Mouse (Mus musculus) WW6 (cell line): ENCODE data around the gene Prss34.
A peak's percentile ranks its signal among the peaks of the same experiment; 100 is the strongest.

Experiments
- DNase-seq: peaks from one replicate; pipeline ENCODE4 v3.0.0-alpha.2; 2013; ENCODE audit warnings: low read depth, low spot score

The Prss34 gene

DNA sequence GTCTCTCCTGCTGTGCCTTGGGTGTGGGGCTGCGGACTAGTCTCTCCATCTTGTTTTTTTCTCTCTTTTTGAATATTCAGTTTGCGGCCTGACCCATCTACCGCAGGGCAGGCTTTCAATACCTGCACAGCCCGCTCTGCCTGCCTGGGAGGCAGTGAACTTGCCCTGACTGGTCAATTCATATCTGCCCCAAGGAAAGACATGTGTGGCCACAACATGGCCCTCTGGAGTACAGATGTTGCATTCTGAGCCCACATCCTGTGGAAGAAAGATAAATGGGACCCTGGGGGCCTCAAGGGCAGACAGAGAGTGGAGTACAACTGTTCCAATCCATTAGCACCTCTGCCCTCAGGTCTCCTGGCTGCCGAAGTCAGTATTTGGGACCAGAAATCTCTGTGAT is at the start of gene Prss34:
Gene Prss34, plus strand, starts transcription at position 301 of the 400 bp plus-strand sequence.
- DNase-seq = no peak

DNA sequence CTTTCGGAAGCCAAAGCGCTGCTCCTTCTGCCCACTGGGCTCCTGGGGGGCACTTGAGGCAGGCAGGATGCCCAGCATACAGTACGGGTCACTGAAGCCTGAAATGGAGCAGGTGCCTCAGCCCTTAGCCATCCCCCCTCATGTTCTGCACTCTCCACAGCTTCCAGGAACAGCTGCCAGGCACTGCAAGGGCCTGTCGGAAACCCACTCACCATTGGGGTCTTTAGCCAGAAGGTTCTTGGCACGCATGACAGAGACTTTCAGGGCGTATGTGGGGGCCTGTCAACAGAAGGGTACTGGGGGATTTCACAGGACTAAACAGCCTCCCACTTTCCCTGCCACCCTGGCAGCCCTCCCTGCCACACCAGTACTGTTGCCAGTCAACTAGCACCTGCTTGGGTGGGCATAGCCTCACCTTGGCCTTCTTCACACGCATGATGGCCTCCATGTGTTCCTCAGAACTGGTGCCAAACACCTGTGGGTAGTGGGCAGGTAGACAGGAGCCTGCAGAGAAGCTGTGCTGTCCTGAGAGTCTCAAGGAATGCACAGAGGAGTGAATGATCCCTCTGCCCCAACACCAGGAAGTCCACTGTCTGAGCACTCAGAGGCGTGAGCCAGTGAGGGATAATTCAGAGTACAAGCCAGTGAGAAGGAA is 47.9 kb upstream of the Prss34 start:
- DNase-seq = no peak

DNA sequence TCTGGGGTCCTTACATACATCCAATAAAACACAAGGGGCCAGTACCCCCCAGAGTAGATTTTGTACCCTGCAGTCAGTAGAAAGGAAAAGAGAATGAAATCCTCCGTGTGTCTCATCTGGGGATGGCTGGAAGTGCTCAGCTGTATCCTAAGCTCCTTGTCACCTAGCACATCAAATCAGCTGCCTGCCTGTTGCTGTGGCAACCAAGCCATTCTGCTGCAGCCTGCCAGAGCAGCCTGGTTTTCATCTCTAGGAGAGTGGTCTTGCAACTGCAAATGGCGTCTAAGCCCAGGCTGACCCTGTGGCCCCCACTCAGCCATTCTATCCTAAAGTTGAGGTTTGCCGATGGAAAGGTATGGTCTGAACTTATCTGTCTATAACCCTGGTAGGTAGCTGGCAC is 45.6 kb upstream of the Prss34 start:
- DNase-seq = no peak

DNA sequence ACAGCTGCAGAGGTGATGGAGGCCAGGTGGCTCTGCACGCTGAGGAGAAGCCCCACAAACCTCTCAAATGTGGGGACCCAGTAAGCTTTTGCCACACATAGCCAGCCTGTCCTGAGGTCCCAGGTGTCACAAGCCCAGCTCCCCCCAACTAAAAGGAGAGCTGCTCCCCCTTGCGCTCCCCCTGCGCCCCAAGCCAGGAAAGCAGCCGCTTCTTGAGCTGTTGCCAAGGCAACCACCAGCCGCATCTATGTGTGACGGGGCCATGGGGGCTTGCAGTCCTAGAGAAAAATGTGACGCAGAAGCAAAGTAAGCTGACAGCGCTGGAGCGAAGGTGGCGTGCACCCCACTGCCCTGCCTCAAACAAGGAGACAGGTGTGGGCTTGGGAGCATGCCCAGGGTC is 44.4 kb upstream of the Prss34 start:
- DNase-seq = no peak

DNA sequence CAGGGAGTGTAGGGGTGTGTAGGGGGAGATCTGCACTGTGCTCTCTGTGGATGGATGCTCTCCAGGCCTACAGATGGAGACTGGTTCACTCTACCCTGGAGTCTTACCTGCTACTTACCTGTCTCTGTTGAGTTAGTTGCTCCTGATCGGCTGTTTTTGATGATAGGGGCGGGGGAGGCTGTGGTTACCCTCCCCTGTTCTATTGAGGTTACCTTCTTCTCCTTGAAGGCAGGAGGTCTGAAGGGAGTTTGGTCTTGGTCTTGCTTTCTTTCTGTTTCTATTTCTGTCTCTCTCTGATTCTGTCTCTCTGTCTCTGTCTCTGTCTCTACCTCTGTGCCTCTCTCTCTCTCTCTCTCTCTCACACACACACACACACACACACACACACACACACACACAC is 43.1 kb upstream of the Prss34 start:
- DNase-seq = no peak

DNA sequence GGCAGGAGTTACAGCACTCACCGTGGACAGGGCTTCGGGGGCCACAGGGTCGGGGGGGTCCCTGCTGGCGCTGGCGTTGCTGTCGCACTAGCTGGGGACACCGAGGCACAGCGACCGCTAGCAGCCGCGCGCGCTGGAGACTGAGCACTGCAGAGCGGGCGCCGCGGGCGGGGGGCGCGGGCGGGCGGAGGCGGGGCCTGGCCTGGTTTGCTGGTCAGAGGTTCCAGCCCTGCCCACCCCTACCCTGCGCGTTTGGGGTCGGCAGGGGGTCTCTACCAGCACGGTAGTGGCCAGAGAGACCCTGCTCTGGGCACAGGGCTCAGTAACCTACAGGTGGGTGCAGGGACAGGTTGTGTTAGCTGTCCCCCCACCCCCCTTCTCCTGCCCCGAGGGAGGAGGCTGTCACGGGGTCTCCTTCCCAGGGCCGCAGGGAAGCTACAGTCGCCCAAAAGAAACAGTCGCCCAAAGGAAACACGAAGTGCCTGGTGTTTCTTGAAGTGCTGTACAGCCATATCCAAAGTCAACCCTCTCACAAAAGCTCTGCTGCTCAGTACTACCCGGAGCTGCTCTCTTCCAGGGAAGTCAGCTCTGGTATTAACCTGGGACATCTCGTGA is 41.9 kb upstream of the Prss34 start, which contains the start of gene Baiap3:
Gene Baiap3, minus strand, starts transcription at position 225 of the 615 bp plus-strand sequence.
- DNase-seq = no peak

DNA sequence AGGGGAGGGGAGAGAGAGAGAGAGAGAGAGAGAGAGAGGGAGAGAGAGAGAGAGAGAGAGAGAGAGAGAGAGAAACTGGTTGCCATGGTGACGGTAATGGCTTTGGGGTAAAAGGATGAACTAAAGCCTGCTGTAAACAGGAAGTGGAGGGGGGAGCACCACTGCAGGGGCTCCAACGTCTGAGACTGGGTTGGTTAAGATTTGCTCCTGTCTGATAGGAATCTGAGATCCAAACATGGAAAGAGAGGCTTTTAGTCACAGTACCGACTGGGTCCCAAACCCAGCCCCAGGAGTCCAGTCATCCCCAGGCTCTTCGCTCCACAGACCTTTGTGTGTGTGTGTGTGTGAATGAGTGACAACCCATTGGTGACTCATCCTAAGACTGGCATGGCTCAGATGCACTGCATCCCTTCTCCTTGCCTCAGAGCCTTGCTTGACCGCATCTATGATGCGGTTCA is 40.4 kb upstream of the Prss34 start:
- no peak for DNase-seq

DNA sequence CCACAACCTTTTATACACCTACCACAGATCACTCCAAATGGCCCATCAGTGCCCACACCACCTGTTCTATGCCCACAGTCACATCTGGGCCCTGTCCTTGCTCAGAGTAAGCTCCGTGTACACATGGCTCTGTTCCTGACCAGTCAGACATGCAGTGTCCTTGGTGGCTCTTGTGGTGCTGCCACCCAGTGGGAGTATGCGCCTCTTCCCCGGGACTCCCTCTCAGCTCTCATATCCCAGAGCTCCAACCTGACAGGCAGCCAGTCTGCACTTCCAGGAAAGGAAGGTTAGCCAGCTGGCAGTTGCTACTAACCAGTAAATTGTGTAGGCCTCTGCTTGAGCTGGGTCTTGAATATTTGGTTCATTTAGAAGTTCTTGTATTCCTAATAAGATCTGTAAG is 33.7 kb upstream of the Prss34 start:
- no peak for DNase-seq

DNA sequence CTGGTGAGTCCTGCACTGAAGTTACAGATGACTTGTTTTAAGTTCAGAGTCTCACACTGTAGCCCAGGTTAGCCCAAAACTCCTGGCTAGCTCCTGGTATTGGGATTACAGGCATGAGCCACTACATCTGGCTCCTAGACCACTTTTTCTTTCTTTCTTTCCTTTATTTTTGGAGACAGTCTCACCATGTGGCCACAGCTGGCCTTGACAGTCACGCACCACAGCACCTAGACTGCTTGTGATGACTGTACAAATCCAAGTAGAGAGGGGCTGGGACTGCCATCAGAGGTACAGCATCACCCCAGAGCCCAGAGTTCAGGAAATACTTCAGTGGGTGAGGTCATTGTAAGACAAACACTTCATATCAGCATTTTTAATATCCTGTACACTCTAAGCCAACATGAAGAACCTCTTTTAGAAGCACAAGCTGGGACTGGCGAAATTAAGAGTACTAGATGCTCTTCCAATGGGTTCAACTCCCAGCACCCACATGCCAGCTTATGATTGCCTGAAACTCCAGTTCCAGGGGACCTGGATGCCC is 27.3 kb upstream of the Prss34 start:
- no peak for DNase-seq

DNA sequence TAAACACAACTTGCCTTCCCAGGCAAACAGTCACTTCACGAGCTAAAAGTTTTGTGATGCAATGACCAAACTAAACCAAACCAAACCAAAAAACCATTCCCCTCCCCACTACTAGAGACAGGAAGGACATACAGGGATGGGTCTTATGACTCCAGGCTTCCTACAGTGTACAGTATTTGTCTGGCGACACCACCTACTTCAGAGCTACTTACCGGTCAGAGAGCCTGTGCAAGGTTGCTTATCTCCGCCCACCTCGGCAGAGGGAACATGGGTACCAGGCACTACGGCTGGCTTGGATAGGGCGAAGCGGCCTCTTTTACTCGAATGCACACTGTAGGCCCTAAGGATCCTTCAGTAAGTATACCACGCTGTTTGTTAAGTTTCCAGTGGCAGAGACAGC is 25.9 kb upstream of the Prss34 start:
- DNase-seq = no peak

DNA sequence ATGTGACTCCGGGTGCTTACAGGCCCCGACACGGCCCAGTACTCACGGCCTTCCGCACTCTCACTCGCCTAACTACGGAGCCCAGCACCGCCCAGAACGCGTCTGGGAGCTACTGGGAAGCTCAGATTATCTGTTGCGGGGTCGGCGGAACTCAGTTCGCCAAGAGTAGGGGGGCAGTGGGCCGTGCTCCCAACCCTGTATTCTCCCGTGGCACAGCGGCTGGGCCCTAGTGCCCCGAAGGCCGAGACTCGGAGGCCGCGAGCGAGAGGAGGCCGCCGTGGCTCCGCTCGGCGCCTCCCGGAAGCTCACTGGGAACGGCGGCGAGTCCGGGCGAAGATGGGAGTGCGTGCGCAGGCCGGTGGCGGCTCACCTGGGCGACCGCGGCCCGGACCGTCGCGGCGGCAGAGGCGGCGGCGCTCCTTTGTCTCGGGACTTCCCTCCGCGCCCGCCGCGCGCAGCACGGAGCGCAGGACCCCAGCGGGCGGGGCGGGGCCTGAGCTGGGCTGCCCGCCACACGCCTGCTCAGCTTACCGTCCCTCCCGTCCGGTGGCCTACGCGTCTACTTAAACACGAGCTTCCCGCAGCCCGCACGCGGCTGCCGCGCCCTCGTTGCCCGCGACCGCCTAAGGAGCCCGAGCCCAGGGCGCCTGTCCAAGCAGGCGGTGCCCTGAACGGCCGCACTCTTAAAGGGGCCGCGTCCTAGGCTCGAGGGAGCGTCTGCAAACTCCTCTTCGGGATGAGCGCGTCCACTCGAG is 25.1 kb upstream of the Prss34 start:
- no peak for DNase-seq

DNA sequence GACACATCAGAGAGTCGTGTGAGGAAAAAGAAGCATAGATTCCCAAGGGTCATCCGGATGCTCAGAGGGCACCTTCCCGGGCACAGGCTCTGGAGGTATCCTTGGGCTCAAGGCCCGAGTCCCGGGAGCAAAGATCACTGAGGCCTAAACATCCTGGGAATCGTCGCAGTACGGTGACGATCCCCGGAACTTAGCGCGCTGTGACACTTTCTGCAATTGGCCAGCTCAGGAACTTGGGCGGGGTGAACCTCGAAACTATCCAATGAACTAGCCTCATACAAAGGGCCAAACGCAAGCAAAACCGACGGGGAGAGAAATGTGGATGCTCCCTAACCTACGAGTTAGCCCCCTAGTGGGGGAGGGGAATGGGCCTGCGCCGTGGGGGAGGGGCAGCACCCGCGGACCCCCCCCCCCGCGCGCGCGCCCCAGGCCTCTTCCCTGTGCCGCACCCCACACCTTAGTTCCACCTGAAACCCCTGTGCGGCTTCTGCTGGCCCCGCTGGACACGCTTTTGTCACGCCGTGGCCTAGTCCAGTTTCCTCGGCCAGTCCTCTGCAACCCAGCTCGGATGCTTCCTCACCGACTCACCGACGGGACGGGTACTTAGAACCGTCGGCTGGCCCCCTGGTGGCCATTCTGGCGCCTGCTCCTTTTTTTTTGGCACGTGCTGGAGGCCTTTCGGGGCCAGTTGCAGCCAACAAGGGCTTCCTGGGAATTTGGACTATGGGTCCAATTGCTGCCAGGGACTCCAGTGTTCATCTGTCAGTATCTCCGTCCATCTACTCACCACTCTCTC is 24.3 kb upstream of the Prss34 start:
- DNase-seq = peak; percentile 94

DNA sequence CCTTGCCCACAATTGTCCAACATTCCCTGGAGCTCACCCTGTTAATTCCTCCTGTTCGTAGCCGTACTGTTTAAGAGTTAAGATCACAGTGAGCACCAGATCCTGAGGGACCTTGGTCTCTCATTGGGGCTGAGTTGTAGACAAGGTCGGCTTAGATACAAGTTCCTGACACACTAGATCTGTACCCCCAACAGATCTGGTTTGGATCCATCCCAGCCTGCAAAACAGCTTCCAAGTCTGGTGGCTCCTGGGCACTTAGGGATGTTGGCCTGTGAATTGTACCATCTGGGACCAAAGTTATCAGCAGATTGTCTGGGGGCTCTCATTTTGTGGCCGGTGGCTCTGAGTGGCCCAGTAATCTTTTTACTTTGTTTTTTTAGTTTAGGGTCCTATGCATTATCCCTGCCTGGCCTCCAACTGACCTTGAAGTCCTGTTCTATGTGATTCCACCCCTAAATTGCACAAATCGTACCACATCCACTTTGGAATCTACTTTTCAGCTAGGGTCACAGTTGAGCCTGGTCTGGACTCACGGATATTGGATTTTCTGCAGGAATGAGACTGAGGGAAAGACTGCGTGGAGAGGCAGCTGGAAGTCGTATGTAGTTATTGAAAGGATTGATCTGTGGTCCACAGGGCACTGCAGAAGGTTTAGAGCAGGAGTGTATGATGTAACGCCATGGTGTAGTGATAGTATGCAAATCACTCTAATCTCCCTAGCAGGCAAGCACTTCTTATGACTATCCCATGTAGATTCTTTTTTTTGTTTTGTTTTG is 23.4 kb upstream of the Prss34 start, which contains the start of gene Ube2i:
Gene Ube2i, minus strand, starts transcription at position 52 of the 776 bp plus-strand sequence.
- no peak for DNase-seq

DNA sequence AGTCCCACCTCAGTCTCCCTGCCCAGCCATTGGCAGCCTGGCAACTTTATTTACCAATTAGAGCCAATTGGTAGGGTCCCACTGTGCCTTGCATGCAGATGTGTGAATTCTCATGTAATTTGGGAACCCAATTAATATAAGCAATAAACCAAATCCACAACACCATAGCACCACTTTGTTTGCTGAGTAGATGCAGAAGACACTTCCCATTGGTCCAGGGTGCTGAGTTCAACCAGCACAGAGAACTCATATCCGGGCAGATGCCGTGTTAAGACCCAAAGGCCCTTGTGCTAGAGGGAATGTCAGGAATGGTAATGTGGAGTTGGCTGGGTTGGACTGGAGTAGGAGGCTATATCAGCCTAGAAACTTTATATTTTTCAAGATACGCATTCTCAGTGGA is 22.4 kb upstream of the Prss34 start:
- DNase-seq = no peak

DNA sequence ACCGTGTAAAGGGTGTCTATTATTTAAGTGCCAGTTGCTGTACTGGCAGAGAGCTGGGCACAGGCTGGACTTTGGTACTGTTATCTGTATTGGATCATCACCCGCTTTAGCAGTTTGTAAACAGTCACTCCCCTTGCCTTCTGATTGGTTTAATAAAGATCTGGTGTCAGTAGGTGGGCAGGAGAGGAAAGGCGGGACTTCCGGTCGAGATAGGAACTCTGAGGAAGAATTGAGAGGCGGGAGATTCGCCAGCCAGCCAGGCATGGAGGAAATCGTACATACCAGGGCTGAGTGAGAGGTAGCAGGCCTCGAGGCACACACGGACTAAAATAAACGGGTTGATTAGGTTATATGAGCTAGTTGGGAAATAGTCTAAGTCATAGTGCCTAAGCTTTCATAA is 16.1 kb upstream of the Prss34 start:
- DNase-seq = peak; percentile 65

DNA sequence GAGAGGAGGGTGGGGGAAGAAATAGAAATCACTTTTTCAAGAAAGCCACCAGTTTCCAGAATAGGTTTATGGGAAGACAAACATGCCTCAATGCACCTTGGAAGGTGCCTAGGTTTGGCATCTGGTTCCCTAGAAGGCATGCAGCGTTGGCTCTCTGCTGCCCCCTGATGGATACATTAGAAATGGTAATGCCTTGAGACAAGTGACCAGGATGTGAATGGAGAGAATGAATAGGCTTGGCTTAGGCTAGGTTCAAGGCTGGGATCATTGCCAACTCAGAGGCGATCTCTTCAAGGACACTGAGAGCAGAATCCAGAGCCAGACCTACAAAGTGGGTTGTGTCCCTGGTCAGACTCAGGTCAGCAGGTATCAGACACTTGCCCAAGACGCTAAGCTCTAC is 13.2 kb upstream of the Prss34 start:
- peak; percentile 59 for DNase-seq

DNA sequence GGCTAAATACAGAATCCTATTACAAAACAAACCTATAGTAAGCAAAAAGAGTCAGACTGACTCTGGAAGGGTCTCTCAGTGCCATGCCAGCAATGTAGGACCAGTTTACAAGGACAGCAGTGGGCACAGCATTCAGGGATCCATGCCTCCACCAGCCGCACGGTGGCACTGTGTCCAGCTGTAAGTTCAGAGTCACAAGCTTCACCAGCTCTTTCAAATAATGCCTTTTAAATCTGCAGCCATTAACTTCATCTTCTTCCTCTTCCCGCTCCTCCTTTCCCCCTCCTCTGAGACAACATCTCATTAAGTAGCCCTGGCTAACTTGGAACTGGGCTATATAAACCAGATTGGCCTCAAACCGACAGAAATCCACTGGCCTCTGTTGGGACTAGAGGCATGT is 9.4 kb upstream of the Prss34 start:
- no peak for DNase-seq

DNA sequence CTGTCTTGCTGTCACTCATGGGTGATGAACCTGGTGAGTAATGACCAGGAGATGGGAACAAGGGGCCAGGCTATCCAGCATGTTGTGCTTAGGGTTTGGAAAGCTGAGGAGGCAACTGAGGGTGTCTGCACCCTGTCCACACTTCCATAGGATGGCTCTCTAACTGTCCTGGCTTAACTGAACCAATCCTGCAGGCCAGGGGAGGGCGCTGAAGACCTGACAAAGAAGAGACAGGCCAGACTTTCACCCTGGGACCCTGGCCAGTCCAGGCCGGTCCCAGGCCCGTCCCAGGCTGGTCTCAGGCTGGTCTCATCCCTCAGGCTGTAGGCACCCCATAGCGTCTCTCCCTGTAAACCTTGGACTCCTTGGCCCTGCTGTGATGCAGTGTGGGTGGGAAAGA is 7.8 kb upstream of the Prss34 start:
- no peak for DNase-seq

DNA sequence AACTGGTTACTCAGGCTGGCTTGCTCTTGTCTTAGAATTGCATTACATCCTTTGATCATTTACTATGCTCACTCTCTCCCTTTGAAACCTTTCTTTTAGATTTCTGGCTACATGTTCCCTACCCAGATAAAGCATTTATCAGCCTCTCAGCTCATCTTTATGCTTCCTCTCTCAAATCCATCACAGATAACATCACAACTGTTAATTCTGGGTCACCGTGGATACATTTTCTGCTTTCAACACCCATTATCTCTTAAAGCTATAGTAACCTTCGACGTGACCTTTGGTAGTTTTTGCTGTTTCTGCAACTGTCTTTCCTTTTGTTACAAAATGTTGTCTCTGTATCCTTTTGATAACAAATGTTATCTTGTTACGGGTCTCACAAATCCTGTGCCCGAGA is 4.7 kb upstream of the Prss34 start:
- DNase-seq = no peak

DNA sequence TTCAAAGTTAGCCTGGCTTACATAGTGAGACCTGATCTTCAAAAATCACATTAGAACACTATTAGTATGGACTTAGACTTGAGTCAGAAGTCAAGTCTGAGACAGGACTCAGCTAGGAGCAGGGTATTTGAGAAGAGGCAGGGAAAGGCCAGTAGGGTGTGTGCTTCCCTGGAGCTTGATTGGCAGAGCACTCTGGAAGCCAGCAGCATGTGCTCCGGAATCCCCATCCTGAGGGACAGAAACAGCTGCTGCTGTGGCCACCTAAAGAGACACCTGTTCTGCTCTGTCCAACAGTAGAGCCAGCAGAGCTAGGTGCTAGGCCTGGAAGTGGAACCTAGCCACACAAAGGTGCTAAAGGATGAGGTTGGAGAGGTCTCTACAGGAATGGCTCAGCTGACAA is 4.1 kb upstream of the Prss34 start:
- DNase-seq = no peak

DNA sequence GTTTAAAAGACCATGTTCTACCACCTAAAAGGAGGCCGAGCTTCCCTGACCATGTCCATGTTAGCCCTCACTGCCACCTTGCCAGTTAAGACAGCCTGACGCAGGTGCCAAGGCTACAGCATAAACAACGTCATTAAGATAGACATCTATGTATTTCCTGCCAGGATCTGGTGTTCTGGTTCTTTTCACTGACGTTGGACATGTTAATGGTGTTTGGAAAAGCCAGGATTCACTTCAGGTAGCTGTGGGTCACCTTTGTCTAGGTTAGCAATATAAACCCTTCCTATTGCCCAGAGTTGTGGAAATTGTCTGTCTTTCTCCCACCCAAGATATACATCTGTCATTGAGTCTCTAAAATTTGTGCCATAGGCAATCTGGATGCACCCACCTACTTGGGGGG is 10.2 kb downstream of the Prss34 start, which contains the start of gene Prss28:
Gene Prss28, plus strand, starts transcription at position 301 of the 400 bp plus-strand sequence.
- DNase-seq = no peak
